Mouse (Mus musculus) NIH3T3 (cell line): ENCODE results near the gene Myo18a.

Experiments used
- DNase-seq: peaks from one replicate; pipeline ENCODE4 v3.0.0-alpha.2; 2012; ENCODE audit warnings: low read depth

Gene Myo18a

DNA sequence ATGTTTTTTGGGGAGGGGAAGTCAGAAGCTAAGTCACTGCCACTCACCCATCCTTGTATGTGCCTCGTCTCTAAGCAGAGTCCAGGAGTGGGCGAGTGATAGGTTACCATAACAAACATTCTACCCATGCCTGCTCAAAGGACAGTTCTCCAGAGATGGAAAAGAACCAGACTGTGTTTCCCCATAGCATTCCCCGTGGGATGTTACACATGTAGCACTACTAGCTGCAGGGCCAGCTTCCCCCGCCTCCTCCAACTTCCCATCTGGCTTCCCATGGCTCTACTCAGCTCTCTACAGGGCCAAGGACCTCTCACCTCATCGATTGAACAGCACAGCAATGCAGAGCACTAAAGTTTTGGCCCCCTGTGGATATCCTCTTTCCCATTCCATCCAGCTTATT lies 32.2 kb downstream of the Myo18a start:
- DNase-seq, result no peak

DNA sequence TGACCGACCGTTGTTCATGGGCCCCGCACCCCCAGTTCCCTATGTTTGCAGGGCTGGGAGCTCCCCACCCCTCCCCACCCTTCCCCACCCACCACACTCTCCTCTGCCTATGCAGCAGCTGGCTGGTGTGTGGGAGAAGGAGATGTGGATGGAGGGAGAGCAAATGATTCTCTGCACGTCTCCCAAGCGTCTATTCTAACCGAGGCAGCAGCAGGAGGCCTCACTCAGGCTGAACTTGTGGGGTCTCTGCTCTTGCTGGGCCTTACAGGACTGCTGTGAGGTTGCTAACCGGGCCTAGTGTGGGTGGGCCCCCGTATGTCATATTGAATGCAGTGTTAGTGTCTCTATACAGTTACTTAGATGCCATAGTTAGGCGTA lies 37.4 kb downstream of the Myo18a start:
- DNase-seq, result no peak

DNA sequence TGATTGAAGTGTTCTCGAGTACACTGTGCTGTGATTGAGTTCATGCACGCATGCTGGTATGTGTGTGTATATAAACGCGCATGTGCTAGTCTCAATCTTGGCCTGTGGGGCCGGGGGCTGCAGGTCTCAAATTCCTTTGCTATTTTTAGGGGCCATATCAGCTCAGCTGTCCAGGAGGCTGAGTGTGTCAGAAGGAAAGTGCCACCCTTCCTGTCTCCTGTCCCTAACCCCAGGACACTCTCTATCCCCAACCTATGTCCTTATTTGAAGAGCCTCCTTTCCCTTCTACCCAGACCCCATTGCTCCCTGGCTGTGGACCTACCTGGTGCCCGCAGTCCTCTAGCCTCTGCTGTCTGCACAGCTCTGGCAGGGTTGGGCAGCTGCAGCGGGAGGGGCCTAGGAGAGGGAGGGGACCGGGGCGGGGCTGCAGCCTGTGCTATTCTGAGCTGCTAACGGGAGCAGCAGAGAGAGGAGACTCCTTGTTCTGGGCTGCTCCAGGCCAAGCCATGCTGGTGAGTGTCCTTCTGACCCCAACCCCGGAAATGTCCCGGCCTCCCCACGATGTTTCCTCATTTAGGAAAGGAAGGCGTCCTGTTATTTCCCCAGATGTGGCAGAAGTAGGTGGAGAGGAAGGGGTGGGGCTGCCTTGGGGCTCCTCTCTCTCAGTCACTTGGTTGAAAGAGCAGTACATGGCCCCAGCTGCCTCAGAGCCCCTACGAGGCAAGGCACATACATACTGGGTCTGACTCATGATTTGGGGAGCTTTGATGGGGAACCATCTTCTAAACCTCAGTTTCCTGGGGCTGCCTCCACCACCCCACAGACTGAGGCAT lies 38.0 kb downstream of the Myo18a start:
- peak; percentile 69 for DNase-seq

DNA sequence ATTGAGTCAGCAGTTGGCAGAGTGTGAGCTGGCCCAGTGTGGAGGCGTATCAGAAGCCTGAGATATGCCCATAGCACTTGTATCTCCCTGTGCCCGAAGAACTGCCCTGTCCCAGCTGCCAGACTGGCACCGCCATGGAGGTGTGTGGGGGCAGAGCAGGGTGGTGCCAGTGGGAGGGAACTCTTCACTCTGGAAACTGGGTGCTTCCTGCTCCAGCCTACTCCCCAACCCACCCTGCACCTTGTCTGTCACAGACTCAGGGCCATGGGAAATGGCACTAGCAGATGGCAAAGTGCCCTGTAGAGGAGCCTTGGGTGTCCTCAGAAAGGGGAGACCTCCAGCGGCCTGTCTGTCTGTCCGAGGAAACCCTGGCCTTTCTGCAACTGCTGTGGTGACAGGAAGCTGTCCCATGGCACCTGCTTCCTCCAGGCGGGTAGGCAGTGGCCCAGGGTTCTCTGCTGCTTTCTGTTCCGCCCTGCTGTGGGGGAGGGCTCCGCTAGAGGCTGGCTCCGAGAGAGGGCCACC lies 39.4 kb downstream of the Myo18a start:
- DNase-seq, result no peak

DNA sequence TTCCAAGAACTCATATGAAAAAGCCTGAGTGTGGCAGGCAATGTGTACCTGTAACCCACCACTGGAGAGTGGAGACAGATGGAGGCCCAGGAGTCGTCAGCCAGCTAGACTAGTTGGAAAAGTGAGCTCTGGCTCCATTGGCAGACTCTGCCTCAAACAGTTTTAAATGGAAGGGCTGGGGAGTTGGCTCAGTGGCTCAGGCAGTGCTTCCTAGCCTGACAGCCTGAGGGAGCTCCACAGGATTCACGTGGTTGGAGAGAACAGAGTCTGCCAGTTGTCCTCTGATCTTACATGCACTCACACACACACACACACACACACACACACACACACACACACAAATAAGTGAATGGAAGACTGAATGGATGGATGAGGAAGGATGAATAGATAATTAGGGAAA lies 43.2 kb downstream of the Myo18a start:
- DNase-seq, result peak; percentile 35

DNA sequence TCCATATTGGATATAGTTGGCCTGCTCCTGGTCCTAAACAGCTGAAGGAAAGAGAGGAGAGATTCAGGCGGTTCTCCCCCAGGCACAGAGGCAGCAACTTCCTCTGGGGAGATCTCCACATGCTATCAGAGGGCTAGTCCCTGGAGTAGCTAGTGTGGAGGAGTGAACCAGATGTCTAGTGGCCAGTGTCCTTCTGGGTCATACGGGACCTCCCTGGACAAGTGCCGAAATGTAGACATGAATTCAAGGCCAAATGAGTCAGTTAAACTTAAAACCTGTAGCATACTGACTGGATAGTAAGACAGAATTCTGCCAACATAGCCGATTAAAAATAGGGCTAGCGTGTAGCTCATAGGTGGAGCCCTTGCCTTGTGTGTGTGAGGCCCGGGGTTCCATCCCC lies 43.8 kb downstream of the Myo18a start:
- no peak for DNase-seq

DNA sequence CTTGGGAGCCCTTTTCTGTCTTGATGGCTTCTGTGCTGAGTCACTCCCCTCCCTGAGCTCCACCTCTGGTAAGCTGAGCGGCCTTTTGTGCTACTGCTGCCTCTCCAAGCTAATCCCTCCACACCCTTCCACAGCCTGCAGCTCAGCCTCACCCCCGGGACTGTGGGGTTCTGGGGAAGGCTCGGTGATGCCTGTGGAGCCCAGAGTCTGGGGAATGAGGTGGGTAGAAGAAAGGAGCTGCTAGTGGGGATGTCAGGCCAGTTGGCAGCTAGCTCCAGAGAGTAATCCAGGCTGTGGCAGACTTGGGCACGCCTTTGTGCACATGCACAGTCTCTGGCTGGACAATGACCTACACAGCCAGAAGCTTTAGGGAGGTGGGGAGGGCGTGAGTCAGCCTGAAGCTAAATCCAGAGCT lies 45.0 kb downstream of the Myo18a start:
- DNase-seq, result peak; percentile 50

DNA sequence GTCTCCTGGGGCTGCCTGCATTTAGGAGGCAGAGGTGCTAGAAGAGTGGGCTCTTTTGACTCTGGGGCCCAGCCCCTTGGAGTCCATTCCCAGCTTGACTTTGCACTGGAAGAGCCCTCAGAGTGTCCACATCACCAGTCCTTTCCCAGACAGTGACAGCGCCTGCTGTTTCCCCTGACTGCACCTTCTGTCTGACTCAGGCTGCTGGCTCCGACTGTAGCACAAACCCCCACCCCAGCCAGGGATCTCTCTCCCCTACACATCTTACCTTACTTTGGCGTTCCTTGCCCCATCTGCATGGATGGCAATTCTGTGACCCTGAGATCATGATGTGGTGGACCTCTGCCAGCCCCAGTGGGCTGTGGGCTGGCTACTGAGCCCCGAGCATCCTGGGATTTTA lies 46.2 kb downstream of the Myo18a start:
- no peak for DNase-seq

DNA sequence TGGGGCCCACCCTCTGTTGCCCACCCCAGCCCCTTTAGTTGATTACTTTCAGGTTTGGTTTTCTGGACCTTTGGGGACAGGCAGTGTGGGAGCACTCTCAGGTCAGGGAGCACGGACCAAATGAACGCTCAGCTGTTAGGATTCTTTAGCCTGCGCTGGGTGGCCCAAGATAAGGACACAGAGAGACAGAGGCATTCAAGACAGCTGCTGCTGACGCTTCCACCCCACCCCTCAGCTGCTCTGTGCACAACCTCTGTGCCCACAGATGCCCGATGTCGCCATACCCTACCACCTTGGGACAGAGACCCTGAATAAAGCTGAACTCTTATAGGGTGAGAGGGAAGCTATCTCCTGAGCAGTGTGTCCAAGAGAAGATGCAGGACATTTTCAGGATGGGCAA lies 47.0 kb downstream of the Myo18a start:
- DNase-seq, result no peak

DNA sequence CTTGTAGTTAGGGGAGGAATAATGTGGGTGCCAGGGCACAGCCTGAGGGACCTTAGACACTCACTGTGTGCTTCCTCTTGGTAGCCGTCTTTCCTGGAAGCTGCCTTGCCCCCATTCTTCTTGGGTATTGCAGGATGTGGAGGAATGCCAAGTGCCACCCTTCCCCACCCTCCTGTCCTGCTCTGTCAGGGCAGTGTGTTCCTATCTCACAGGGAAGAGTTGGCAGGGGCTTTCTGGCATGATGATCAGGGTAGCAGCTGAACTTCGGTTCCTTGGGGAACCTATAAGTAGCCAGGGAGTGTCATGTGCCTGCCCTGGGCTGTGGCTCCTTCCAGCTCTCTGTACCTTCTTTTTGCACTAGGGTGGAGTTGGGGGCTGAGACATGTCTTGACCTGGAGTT lies 50.9 kb downstream of the Myo18a start:
- no peak for DNase-seq

DNA sequence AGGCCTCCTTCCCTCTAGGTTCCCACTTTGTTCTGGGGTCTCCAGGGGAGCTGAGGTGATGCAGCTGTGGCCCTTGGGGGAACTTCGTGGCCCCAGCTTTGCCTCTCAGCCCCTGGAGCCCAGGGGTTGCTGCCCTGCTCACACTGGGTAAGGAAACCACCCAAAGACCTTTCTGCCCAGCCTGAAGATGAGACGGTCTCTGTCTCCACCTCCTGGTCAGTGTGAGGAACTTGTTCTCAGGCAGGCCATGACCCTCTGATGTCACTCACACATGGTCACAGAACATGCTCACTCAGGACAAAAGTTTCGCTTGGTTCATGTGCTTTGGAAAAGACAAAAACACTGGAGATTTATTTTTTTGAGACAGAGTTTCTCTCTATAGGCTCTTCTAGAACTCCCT lies 53.0 kb downstream of the Myo18a start:
- DNase-seq, result peak; percentile 81

DNA sequence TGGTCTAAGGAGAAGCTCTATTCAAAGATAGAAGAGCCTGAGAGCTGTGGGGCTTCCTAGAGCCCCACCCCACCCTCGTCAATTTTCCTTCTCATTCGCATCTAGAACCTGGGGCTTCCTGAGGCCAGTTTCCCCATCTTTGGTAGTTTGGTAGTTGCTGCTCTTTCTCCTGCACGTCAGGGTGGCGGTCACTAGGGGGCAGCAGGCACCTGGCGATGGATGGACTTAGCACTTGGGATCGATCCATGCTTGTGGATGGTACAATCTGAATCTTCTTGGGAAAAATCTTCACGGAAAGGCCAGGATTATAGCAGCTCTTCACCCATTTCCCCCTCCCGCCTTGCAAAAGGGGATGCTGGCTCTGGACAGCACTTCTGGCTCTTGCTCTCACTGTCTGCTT lies 58.6 kb downstream of the Myo18a start:
- peak; percentile 70 for DNase-seq

DNA sequence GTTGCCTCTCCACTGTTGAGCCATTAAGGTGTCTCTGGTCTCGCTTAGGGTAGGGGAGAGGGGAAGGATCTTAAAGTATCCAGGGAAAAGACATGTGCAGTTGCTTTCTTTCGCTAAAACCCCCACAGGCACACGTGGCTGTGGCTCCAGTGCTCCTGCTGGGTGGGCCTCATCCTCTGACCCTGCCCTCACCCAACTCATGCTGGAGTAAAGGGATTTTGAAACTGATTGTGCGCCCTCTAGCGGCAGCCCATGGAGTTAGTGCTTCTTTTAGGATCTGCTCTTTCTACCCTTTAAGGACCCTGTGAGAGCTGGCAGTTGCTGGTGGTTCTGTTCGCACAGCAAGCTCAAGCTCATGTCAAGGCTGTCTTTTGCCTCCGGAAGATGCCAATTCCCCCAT lies 59.7 kb downstream of the Myo18a start:
- DNase-seq, result peak; percentile 79

DNA sequence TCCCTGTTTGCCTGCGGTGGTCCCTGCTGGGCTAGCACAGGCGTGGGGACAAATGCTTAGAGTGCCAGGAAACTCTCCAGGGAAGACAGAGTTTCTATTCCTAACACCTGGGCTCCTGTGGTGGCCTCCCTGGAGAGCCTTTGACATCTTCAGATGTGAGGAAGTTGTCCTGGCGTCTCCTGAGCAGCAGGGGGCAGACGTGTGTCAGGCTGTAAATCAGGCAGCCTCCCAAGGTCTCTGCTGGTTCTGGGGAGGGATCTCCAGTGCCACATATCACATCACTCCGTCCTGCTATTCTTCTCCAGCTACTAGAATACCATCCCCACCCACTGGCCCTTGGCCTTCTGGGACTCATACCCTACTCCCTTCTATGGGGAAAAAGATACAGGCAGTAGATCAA lies 62.8 kb downstream of the Myo18a start:
- peak; percentile 70 for DNase-seq

DNA sequence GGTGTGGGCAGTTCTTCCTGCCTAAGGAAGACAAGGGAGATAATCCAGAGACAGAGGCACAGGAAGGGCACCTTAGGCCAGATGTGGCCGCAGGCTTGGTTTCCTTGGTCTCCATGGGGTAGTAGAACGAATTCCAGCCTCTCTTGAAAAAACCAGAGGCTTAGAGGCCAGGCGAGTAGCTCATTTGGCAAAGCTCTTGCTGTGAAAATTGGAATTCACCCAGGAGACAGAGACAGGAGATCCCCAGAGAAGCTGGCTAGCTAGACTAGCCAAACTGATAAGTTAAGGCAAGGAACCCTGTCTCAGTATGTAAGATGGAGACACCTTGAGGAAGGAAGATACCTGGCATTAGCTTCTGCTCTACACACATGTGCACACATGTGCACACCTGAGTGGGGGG lies 63.3 kb downstream of the Myo18a start:
- DNase-seq, result no peak

DNA sequence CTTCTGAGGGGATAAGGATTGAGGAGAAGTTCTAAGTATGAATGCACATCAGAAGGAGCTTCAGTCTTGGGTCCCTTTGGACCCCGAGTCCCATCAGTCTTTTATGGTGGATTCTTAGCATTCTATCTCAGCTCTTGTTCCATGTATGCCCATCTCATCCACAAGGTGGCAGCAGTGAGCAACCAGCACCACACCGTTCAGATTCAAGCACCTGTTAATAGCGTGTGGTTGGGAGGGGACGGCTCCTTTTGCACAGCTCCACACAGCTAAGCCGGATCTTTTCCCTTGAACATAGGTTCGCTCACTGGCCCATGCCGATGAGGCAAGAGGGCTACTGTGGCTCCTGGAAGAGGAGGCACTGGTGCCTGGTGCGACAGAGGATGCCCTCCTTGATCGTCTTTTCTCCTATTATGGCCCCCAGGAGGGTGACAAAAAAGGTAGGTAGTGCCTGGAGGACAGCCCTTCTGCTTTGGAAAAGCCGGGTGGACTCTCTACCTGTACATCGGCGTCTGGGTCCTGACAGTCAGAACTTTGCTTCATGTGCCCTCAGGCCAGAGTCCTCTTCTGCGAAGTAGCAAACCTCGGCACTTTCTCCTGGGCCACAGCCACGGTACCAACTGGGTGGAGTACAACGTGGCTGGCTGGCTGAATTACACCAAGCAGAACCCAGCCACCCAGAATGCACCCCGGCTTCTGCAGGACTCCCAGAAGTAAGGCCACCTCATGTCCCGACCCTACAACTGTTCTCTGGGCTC lies 64.4 kb downstream of the Myo18a start:
- DNase-seq, result peak; percentile 86

DNA sequence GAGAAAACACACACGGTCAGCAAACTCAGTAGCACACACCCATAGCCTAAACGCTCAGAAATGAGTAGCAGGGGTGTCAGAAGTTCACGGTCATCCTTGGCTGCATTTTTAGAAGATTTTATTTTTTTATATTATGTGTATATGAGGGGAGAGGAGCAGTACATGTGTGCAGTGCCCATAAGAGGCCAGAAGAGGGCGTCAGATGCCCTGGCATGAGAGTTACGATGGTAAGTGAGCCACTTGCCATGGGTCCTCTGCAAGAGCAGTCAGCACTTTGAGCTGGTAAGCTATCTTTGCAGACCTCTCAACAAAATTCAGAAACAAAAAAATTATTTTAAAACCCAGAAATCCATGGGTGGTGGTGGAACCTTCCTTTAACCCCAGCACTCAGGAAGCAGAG lies 65.1 kb downstream of the Myo18a start:
- DNase-seq, result no peak

DNA sequence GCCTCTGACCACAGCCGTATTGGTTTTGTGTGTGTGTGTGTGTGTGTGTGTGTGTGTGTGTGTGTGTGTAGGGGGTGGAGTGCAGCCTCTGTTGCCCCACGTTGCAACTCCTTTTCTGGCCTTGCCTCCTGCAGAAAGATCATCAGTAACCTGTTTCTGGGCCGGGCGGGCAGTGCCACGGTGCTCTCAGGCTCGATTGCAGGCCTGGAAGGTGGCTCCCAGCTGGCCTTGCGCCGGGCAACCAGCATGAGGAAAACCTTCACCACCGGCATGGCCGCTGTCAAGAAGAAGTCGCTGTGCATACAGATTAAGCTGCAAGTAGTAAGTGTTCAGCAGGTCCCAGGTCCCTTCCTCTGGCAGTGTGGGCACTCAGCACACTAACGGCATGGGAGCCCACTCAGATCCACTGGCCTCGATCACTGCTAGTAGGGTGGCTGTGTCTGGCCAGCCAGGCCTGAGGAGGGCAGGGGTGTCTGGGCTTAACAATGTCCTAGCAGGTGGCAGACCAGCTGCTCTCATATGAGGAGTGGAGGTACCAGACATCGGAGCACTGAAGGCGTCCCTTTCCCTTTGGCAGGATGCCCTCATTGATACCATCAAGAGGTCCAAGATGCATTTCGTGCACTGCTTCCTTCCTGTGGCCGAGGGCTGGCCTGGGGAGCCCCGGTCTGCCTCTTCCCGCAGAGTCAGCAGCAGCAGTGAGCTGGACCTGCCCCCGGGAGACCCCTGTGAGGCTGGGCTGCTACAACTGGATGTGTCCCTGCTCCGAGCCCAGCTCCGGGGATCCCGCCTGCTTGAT lies 66.2 kb downstream of the Myo18a start:
- no peak for DNase-seq

DNA sequence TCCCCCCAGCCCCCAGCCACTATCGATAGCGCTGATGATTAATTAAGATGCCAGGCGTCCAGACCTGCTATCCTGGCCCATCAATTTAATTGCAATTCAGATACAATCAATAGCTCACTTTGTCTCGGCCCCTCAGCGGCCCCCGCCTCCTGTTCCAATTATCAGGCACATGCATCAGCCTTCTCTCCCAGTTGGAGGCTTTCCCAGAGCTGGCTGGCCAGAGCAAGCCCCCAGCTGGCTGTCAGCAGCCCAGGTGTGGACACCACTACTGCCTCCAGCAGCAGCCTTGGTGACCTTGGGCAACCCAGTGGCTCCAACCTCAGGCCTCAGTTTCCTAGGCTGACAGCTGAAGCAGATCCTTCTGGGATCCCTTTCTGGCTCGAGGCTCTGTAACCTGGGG lies 67.8 kb downstream of the Myo18a start:
- DNase-seq, result no peak

DNA sequence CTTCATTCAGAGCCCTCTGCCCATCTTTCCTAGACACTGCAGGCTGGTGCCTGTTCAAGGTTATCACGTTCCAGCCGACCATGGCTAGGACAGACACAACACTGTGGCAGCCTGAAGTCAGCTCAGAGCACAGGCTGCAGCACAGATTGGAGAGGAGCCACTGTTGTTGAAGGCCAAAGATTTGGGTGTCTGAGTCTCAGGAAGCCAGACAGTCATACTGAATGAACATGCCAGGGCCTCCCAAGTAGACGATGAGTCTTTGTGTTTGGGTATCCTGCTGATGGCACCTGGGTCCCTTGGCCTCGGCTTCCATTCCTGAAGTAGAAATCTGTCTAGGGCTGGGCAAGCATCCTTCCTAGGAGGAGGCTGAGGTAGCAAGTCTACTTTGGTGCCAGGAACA lies 69.5 kb downstream of the Myo18a start:
- no peak for DNase-seq

DNA sequence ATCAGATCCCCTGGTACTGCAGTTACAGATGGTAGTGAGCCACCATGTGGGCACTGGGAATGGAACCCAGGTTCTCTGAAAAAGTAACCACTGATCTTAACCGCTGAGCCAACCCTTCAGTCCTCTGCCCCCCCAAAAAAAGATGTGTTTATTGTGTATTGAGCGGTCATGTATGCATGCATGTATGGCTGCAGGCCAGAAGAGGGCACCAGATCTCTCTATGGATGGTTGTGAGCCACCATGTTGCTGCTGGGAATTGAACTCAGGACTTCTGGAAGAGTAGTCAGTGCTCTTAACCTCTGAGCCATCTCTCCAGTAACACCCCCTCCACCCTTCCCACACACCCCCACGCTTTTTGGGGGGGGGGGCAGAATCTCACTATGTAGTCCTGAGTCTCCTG lies 72.1 kb downstream of the Myo18a start:
- no peak for DNase-seq

DNA sequence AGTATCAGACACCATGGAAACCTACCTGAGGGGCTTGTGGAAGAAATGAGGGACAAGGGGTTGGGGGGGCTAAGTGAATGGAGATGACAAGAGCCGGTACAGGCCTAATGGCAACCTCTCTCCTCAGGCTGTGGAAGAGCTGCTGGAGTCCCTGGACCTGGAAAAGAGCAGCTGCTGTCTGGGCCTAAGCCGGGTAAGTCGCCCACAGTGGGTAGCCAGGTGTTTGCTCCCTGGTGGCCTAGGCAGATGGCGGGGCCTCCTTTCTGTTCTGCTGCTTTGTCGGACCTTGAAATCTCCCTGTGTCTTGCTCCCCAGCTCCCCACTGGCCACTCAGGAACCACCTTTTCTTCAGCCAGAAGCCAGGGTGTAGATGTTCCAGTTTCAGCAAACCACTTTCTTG lies 73.2 kb downstream of the Myo18a start:
- no peak for DNase-seq

DNA sequence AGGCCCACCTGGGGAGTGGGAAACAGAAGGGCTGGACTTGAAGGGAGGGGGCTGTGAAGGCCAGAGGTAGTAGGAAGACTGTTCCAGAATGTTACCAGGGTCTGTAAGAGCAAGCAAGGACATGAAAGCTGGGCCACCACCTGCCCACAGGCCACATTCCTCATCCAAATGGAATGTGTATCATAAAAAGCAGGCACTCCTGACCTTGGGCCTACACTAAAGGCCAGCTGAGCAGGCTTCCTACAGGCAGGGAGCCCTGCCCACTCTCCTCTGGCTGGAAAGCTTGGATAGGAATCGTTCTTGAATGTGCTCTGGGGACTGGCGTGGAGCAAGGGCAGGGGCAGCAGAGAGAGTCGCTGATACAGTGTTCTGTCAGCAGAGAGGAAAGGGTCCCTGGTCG lies 73.7 kb downstream of the Myo18a start:
- DNase-seq, result no peak
